Mouse (Mus musculus) spleen, adult 2 months (tissue): Measurements from ENCODE around the gene Rspo1.

Source experiments
- CTCF ChIP-seq: fragments of 200-500 bp; IDR thresholded peaks from 2 replicates; pipeline ENCODE4 v1.5.1; 2011; ENCODE audit warnings: mild to moderate bottlenecking, inconsistent platforms; ENCODE audit not compliant: insufficient read depth, insufficient read length, insufficient replicate concordance; ENCODE audit errors: extremely low read depth
- POLR2A ChIP-seq: fragments of 200-500 bp; IDR thresholded peaks from 2 replicates; pipeline ENCODE4 v1.6.1; 2011; ENCODE audit warnings: low read depth, low read length, inconsistent platforms

DNA sequence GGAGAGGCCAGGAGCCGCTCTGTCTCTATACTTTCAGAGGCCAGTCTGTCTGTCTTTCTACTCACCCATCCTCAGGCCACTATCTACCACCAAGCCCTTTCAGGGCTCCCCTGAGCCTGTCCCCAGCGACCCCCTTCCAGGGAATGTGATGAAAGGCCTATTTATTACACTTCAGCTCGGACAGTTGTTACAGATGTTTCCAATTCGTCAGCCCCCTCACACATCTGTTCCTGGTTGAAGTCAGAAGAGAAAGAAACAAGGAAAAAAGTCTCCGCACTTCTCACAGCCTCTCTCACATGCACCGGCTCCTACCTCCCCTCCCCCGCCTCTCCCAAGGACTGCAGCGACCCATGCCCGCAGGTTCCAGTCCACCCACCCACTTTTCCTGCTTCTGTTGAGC, 13.9 kb upstream of the Rspo1 start:
- no peak for TF ChIP-seq CTCF
- TF ChIP-seq POLR2A, result no peak
